10 mouse cellular contexts compared by ENCODE assay signal in the genomic region with DNA sequence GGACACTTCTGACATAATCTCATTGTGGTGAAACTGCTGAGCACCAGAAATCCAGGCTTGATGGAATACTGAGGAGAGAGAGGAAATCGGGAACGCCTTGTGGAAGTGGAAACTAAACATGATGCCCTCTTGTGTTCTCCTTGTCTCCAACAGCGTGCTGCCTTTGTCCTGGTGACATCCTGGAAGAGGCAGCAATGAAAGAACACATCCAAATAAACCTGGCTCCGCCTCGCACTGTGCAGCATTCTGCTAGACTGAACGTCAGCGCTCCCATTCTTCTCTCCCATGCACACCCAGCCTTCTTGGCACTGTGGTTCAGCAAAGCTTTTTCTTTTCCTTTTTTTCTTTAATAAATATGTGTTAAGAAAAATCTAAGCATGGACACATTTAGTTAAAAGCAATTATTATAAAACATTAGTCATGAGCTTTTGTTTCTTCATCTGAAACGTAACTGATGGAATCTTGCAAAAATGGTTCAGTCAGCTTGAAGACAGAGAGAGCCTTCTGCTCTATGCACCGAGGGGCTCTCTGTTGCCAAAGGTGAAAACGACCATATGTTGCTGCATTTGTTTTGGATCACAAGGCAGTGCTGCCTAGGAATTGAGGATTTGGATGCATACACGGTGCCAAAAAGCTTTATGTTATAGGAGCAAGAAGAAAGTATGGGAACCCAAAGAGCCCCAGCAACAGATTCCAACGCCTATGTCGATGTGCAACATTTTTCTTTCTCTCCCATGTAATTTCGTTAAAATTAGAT.
DNase-seq lines count a peak whose midpoint lies in the region; ATAC-seq and TF ChIP-seq lines count a peak whose summit lies in the region.
"Had no signal": no experiment of that assay in that cellular context is flagged by ENCODE, and none has a peak within 500 bp of the region (broad histone marks: within the 10 kb centered on the region; RNA-seq: fewer than 3 reads in every experiment).

No protein-coding gene starts in this region.

- H3K4me1 ChIP-seq in heart, embryonic 13.5 days, result peaks cover 11% of the 10 kb centered on the region
- H3K4me1 ChIP-seq in forebrain, embryonic 13.5 days, result peaks cover 37% of the 10 kb centered on the region
- H3K4me1 ChIP-seq: stomach, embryonic 15.5 days had no signal

- no peaks in the 10 kb centered on the region for H3K27me3 ChIP-seq in heart, embryonic 13.5 days (replicated peaks)
- H3K27me3 ChIP-seq in forebrain, embryonic 13.5 days, result no peaks in the 10 kb centered on the region
- H3K27me3 ChIP-seq: stomach, embryonic 15.5 days had no signal

- intact Hi-C loops in left cerebral cortex, postnatal 25 days (cut with DNase I), result loop anchor here (2.0 to 5.0 kb wide), 4 partner anchors 19 to 142 kb away; no protein-coding TSS in a partner anchor

- H3K36me3 ChIP-seq in heart, embryonic 13.5 days, result no peaks in the 10 kb centered on the region
- H3K36me3 ChIP-seq in forebrain, embryonic 13.5 days (ENCODE audit: poor library complexity, severe bottlenecking), result peaks cover 3% of the 10 kb centered on the region; the same call in 1 of the 2 replicates
- H3K36me3 ChIP-seq: stomach, embryonic 15.5 days had no signal

- no peak for TF ChIP-seq POLR2A in brain, embryonic 14.5 days (IDR thresholded peaks at IDR 0.05; ENCODE audit: borderline replicate concordance, extremely low read depth, insufficient read depth, insufficient read length, poor library complexity, severe bottlenecking)

- no peaks in the 10 kb centered on the region for H3K9me3 ChIP-seq in heart, embryonic 13.5 days
- no peaks in the 10 kb centered on the region for H3K9me3 ChIP-seq in forebrain, embryonic 13.5 days (replicated peaks)
- H3K9me3 ChIP-seq: stomach, embryonic 15.5 days had no signal

- no peak for DNase-seq in heart, postnatal 4 days
- DNase-seq in brain, embryonic 14.5 days (ENCODE audit: low read depth), result peak; percentile 87
- DNase-seq in left cerebral cortex, postnatal 25 days (ENCODE audit: low spot score in 2 of 2), result peak; percentile 59 to 77
- no peak for DNase-seq in spleen, adult 18-20 months
- no peak for DNase-seq in Muller cell, postnatal 12 days (ENCODE audit: inconsistent ontology term)
- DNase-seq in c-Kit-positive CD71-positive TER-119-positive erythroid progenitor cells, embryonic 14.5 days (ENCODE audit: low spot score), result no peak
- DNase-seq: adrenal gland, postnatal 25 days had no signal

- ATAC-seq in heart, embryonic 13.5 days (ENCODE audit: extremely low read depth, insufficient number of reproducible peaks, low FRiP score, low TSS enrichment), result no peak
- peak; percentile 83 for ATAC-seq in forebrain, embryonic 13.5 days

- TF ChIP-seq CTCF in brain, embryonic 14.5 days (IDR thresholded peaks at IDR 0.05; ENCODE audit: borderline replicate concordance, extremely low read depth, insufficient read depth, insufficient read length), result no peak

- peak overlapping the region; percentile 43 for H3K4me2 ChIP-seq in heart, embryonic 13.5 days
- H3K4me2 ChIP-seq in forebrain, embryonic 13.5 days, result peak overlapping the region; percentile 36
- H3K4me2 ChIP-seq: stomach, embryonic 15.5 days had no signal

- no peak overlapping the region for H3K27ac ChIP-seq in heart, embryonic 13.5 days (replicated peaks)
- H3K27ac ChIP-seq in forebrain, embryonic 13.5 days, result peak overlapping the region; percentile 69
- H3K27ac ChIP-seq: stomach, embryonic 15.5 days had no signal

- WGBS in heart, embryonic 13.5 days, result 70% methylated on average over 14 of the region's 14 CpGs
- WGBS in forebrain, embryonic 13.5 days, result 45% methylated on average over 14 of the region's 14 CpGs

- no peak overlapping the region for H3K4me3 ChIP-seq in heart, embryonic 13.5 days
- H3K4me3 ChIP-seq in forebrain, embryonic 13.5 days, result no peak overlapping the region
- H3K4me3 ChIP-seq: stomach, embryonic 15.5 days had no signal

- no peak overlapping the region for H3K9ac ChIP-seq in heart, embryonic 13.5 days
- no peak overlapping the region for H3K9ac ChIP-seq in forebrain, embryonic 13.5 days
- H3K9ac ChIP-seq: stomach, embryonic 15.5 days had no signal

Comparison
In these comparisons a context has a peak if more than half of its experiments do, and no peak if none do; other contexts are left out.
1. DNase-seq: peak in brain, embryonic 14.5 days (single experiment) and left cerebral cortex, postnatal 25 days (2 of 2); none in heart, postnatal 4 days (single experiment), spleen, adult 18-20 months (0 of 2), Muller cell, postnatal 12 days (single experiment) and c-Kit-positive CD71-positive TER-119-positive erythroid progenitor cells, embryonic 14.5 days (single experiment).